Mouse (Mus musculus): ENCODE results near the gene Gucy2g. TPM values are rescaled to one million over a fixed set of nuclear protein-coding genes. Genes with fewer than 3 reads are reported as not detected.

Gene Gucy2g
- total RNA-seq, 1 experiment = 0.09 TPM

- DNase-seq (ENCODE audit: low read depth, low spot score) = no peak
- Histone ChIP-seq H3K4me3 (ENCODE audit: insufficient read depth in 1 of 2, low read depth in 1 of 2, low read length in 2 of 2, poor library complexity in 1 of 2, severe bottlenecking in 1 of 2) (no peak overlapping the region), H3K36me3 (ENCODE audit: control insufficient read depth, insufficient read depth, low read length, poor library complexity, severe bottlenecking) (no peaks in the 10 kb centered on the region), H3K4me1 (ENCODE audit: control insufficient read depth in 2 of 2, insufficient read depth in 2 of 2, low read length in 2 of 2, poor library complexity in 1 of 2) (peaks cover 0 to 12% of the 10 kb centered on the region in 2 experiments; a peak in 3 of 4 replicates), H3K9me3 (ENCODE audit: control insufficient read depth, insufficient read depth, low read depth, low read length) (no peaks in the 10 kb centered on the region), H3K27ac (ENCODE audit: insufficient read depth, low read depth, low read length, poor library complexity, severe bottlenecking) (no peak overlapping the region), H3K9ac (ENCODE audit: insufficient read depth, low read depth, low read length, poor library complexity, severe bottlenecking) (no peak overlapping the region)
- in situ Hi-C loops (cut with MboI; ENCODE audit: low sequenced_read_pairs in 2 of 2, unreplicated experiment in 2 of 2) = no loop called here
- no peak for TF ChIP-seq CHD2 (IDR thresholded peaks at IDR 0.05; ENCODE audit: low read depth, low read length)
- TF ChIP-seq ZC3H11A (IDR thresholded peaks at IDR 0.05; ENCODE audit: borderline replicate concordance, low read depth, low read length) = no peak
- TF ChIP-seq HCFC1 (IDR thresholded peaks at IDR 0.05; ENCODE audit: borderline replicate concordance, insufficient read depth, low read length) = no peak
- TF ChIP-seq ZNF384 (IDR thresholded peaks at IDR 0.05; ENCODE audit: low read depth, low read length) = no peak
- no peak for TF ChIP-seq MAFK (IDR thresholded peaks at IDR 0.05; ENCODE audit: insufficient read depth, low read depth, low read length)
These were observed 17.5 kb upstream of the Gucy2g start for GRCm38 (mm10) chr19:55258514-55258913.

GRCm38 (mm10) chr19:55257656-55258375 lies 16.8 kb upstream of the Gucy2g start:
- in situ Hi-C loops (cut with MboI; ENCODE audit: low sequenced_read_pairs in 2 of 2, unreplicated experiment in 2 of 2) = no loop called here
- H3K36me3 ChIP-seq (ENCODE audit: control insufficient read depth, insufficient read depth, low read length, poor library complexity, severe bottlenecking) = no peaks in the 10 kb centered on the region
- no peak for DNase-seq (ENCODE audit: low read depth, low spot score)
- no peak overlapping the region for H3K27ac ChIP-seq (ENCODE audit: insufficient read depth, low read depth, low read length, poor library complexity, severe bottlenecking)
- H3K9me3 ChIP-seq (ENCODE audit: control insufficient read depth, insufficient read depth, low read depth, low read length) = no peaks in the 10 kb centered on the region
- TF ChIP-seq CHD2 (IDR thresholded peaks at IDR 0.05; ENCODE audit: low read depth, low read length) (no peak), MAFK (IDR thresholded peaks at IDR 0.05; ENCODE audit: insufficient read depth, low read depth, low read length) (no peak), ZC3H11A (IDR thresholded peaks at IDR 0.05; ENCODE audit: borderline replicate concordance, low read depth, low read length) (no peak), HCFC1 (IDR thresholded peaks at IDR 0.05; ENCODE audit: borderline replicate concordance, insufficient read depth, low read length) (no peak), ZNF384 (IDR thresholded peaks at IDR 0.05; ENCODE audit: low read depth, low read length) (no peak)
- H3K4me1 ChIP-seq (ENCODE audit: control insufficient read depth in 2 of 2, insufficient read depth in 2 of 2, low read length in 2 of 2, poor library complexity in 1 of 2) = peaks cover 0 to 16% of the 10 kb centered on the region in 2 experiments; a peak in 3 of 4 replicates
- no peak overlapping the region for H3K9ac ChIP-seq (ENCODE audit: insufficient read depth, low read depth, low read length, poor library complexity, severe bottlenecking)
- H3K4me3 ChIP-seq (ENCODE audit: insufficient read depth in 1 of 2, low read depth in 1 of 2, low read length in 2 of 2, poor library complexity in 1 of 2, severe bottlenecking in 1 of 2) = no peak overlapping the region

GRCm38 (mm10) chr19:55256156-55256555 lies 15.1 kb upstream of the Gucy2g start:
- no peak for DNase-seq (ENCODE audit: low read depth, low spot score)
- Histone ChIP-seq H3K4me1 (ENCODE audit: control insufficient read depth in 2 of 2, insufficient read depth in 2 of 2, low read length in 2 of 2, poor library complexity in 1 of 2) (peaks cover 0 to 16% of the 10 kb centered on the region in 2 experiments; a peak in 3 of 4 replicates), H3K9me3 (ENCODE audit: control insufficient read depth, insufficient read depth, low read depth, low read length) (no peaks in the 10 kb centered on the region), H3K9ac (ENCODE audit: insufficient read depth, low read depth, low read length, poor library complexity, severe bottlenecking) (no peak overlapping the region), H3K36me3 (ENCODE audit: control insufficient read depth, insufficient read depth, low read length, poor library complexity, severe bottlenecking) (no peaks in the 10 kb centered on the region), H3K4me3 (ENCODE audit: insufficient read depth in 1 of 2, low read depth in 1 of 2, low read length in 2 of 2, poor library complexity in 1 of 2, severe bottlenecking in 1 of 2) (no peak overlapping the region), H3K27ac (ENCODE audit: insufficient read depth, low read depth, low read length, poor library complexity, severe bottlenecking) (no peak overlapping the region)
- in situ Hi-C loops (cut with MboI; ENCODE audit: low sequenced_read_pairs in 2 of 2, unreplicated experiment in 2 of 2) = no loop called here
- TF ChIP-seq CHD2 (IDR thresholded peaks at IDR 0.05; ENCODE audit: low read depth, low read length) (no peak), HCFC1 (IDR thresholded peaks at IDR 0.05; ENCODE audit: borderline replicate concordance, insufficient read depth, low read length) (no peak), MAFK (IDR thresholded peaks at IDR 0.05; ENCODE audit: insufficient read depth, low read depth, low read length) (no peak), ZNF384 (IDR thresholded peaks at IDR 0.05; ENCODE audit: low read depth, low read length) (no peak), ZC3H11A (IDR thresholded peaks at IDR 0.05; ENCODE audit: borderline replicate concordance, low read depth, low read length) (no peak)

- no peaks in the 10 kb centered on the region for H3K36me3 ChIP-seq (ENCODE audit: control insufficient read depth, insufficient read depth, low read length, poor library complexity, severe bottlenecking)
- TF ChIP-seq CHD2 (IDR thresholded peaks at IDR 0.05; ENCODE audit: low read depth, low read length) = no peak
- no peak for TF ChIP-seq HCFC1 (IDR thresholded peaks at IDR 0.05; ENCODE audit: borderline replicate concordance, insufficient read depth, low read length)
- no peak for TF ChIP-seq ZC3H11A (IDR thresholded peaks at IDR 0.05; ENCODE audit: borderline replicate concordance, low read depth, low read length)
- TF ChIP-seq ZNF384 (IDR thresholded peaks at IDR 0.05; ENCODE audit: low read depth, low read length) = no peak
- no peak for TF ChIP-seq MAFK (IDR thresholded peaks at IDR 0.05; ENCODE audit: insufficient read depth, low read depth, low read length)
- peak overlapping the region; percentile 52; the same call in 1 of the 2 replicates for H3K27ac ChIP-seq (ENCODE audit: insufficient read depth, low read depth, low read length, poor library complexity, severe bottlenecking)
- H3K4me3 ChIP-seq (ENCODE audit: insufficient read depth in 1 of 2, low read depth in 1 of 2, low read length in 2 of 2, poor library complexity in 1 of 2, severe bottlenecking in 1 of 2) = peak overlapping the region; percentile 62 to 72; a peak in 3 of 4 replicates
- peaks cover 0 to 16% of the 10 kb centered on the region in 2 experiments; a peak in 2 of 4 replicates for H3K4me1 ChIP-seq (ENCODE audit: control insufficient read depth in 2 of 2, insufficient read depth in 2 of 2, low read length in 2 of 2, poor library complexity in 1 of 2)
- H3K9me3 ChIP-seq (ENCODE audit: control insufficient read depth, insufficient read depth, low read depth, low read length) = no peaks in the 10 kb centered on the region
- H3K9ac ChIP-seq (ENCODE audit: insufficient read depth, low read depth, low read length, poor library complexity, severe bottlenecking) = peak overlapping the region; percentile 76; the same call in 1 of the 2 replicates
- in situ Hi-C loops (cut with MboI; ENCODE audit: low sequenced_read_pairs in 2 of 2, unreplicated experiment in 2 of 2) = no loop called here
- peak; percentile 46 for DNase-seq (ENCODE audit: low read depth, low spot score)
These were observed 13.5 kb upstream of the Gucy2g start for GRCm38 (mm10) chr19:55254513-55255016.
